Mouse (Mus musculus): ENCODE results near the gene Pou2f2. TPM values are rescaled to one million over a fixed set of nuclear protein-coding genes. Genes with fewer than 3 reads are reported as not detected.

Pou2f2 gene
- total and polyA plus RNA-seq, 2 experiments, result 0.37 to 1.2 TPM

DNA sequence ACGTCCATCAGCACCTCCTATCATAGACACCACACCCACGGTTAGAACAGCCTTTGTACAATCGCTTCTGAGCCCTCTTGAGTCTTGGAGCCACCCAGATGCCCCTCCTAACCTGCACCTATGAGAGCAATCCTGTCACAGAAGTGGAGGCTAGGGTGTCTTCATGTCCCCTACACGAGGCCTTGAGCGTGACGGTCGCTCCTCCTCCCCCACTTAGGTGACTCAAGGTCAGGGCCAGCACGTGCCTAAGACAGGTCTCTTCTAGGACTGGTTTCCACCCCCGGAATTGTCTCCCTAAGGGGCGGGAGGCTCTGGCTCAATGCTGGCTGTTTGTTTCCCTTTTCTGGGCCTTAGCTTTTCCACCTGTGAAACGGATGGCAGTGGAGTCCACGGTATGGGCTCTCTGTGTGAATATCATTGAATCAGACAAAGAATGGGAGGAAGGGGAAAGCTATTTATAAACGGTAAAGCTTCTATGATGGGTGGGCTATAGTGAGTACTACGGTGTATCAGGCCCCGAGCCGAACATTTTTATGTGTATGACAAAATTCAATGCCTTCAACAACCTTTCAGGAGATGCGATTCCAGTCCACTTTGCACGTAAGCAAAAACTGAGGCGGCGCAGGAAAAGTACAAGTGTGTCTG is 41.1 kb upstream of the Pou2f2 start, which contains the start of gene Dedd2:
Gene Dedd2, minus strand, starts transcription at position 159 of the 645 bp plus-strand sequence.
- Histone ChIP-seq H3K79me2 (ENCODE audit: control insufficient read depth, insufficient read depth, low read length) (peaks cover 21% of the 10 kb centered on the region; the same call in 1 of the 2 replicates), H3K9ac (ENCODE audit: low read depth, low read length) (peak within 1 kb of the TSS; percentile 84), H3K27ac (replicated peaks; ENCODE audit: insufficient read depth, low read depth, low read length) (peak within 1 kb of the TSS; percentile 81), H3K4me3 (ENCODE audit: insufficient read depth, low read depth, low read length) (peak within 1 kb of the TSS; percentile 92), H3K36me3 (ENCODE audit: control insufficient read depth, insufficient read depth, low read length) (no peaks in the 10 kb centered on the region; the same call in 1 of the 2 replicates), H3K4me1 (ENCODE audit: control insufficient read depth, insufficient read depth, low read length) (peaks cover 21% of the 10 kb centered on the region), H3K27me3 (ENCODE audit: control insufficient read depth, insufficient read depth, low read length) (no peaks in the 10 kb centered on the region)
- WGBS, result 3% methylated on average over 20 of the region's 20 CpGs
- peak; percentile 61 for DNase-seq (ENCODE audit: extremely low read depth, low read depth, low spot score)
- TF ChIP-seq CTCF (IDR thresholded peaks at IDR 0.05; ENCODE audit: low read depth, low read length) (no peak), POLR2A (IDR thresholded peaks at IDR 0.05; ENCODE audit: extremely low read depth, insufficient read depth, low read length) (no peak)

DNA sequence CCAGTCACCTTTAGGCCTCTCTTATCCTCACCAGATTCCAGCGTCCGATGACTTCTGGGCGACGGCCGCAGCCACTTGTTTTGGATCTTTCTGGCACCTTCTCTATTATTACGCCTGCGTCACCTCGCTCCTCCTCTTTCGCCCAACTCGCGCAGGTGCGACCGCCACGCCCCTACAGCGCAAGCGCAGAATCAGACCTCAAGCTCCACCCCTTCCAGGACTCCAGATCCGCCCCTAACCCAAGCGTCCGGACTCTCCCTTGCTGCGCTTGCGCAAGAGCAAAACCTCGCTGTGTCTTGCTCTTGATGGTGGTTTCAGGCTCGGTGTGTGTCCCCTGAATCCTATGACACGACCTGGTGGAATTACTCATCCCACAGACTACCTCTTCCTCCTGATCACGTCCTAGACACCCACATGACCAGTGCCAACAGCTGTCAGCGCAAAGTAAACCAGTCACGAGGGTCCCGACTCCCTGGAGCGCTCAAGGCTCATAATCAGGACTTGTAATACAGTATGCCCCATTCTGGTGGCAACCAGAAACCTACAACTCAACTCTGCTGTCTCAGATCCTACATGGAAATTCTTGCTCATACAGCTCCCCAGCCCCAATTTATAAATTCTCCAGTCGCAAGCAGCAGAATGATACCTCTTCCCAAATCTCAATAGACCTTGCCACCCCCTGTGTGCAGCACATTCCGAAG is 40.4 kb upstream of the Pou2f2 start:
- Histone ChIP-seq H3K27ac (replicated peaks; ENCODE audit: insufficient read depth, low read depth, low read length) (peak overlapping the region; percentile 81), H3K79me2 (ENCODE audit: control insufficient read depth, insufficient read depth, low read length) (peaks cover 24% of the 10 kb centered on the region; the same call in 1 of the 2 replicates), H3K36me3 (ENCODE audit: control insufficient read depth, insufficient read depth, low read length) (peaks cover 3% of the 10 kb centered on the region), H3K4me1 (ENCODE audit: control insufficient read depth, insufficient read depth, low read length) (peaks cover 21% of the 10 kb centered on the region), H3K27me3 (ENCODE audit: control insufficient read depth, insufficient read depth, low read length) (no peaks in the 10 kb centered on the region), H3K4me3 (ENCODE audit: insufficient read depth, low read depth, low read length) (peak overlapping the region; percentile 70), H3K9ac (ENCODE audit: low read depth, low read length) (peak overlapping the region; percentile 78)
- peak; percentile 93 for DNase-seq (ENCODE audit: extremely low read depth, low read depth, low spot score)
- 4% methylated on average over 31 of the region's 31 CpGs for WGBS
- TF ChIP-seq CTCF (IDR thresholded peaks at IDR 0.05; ENCODE audit: low read depth, low read length) (no peak), POLR2A (IDR thresholded peaks at IDR 0.05; ENCODE audit: extremely low read depth, insufficient read depth, low read length) (peak; percentile 89)

DNA sequence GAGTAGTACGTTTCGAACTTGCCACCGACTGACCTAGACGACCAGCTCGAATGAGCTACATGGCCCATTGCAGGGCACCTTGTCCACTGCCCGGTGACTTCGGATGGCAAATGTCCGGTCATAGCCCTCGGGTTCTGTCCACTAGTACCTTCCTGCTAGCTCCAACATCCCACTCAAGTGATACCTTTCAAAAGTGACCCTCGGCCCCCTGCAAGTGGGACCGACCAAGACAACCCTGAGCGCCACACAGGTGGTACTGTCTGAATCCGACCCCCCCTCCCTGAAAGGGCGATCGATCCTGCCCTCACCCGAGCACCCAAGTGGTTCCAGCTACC is 39.9 kb upstream of the Pou2f2 start:
- Histone ChIP-seq H3K9ac (ENCODE audit: low read depth, low read length) (peak overlapping the region; percentile 78), H3K79me2 (ENCODE audit: control insufficient read depth, insufficient read depth, low read length) (peaks cover 24% of the 10 kb centered on the region; the same call in 1 of the 2 replicates), H3K4me1 (ENCODE audit: control insufficient read depth, insufficient read depth, low read length) (peaks cover 21% of the 10 kb centered on the region), H3K27ac (replicated peaks; ENCODE audit: insufficient read depth, low read depth, low read length) (peak overlapping the region; percentile 79), H3K4me3 (ENCODE audit: insufficient read depth, low read depth, low read length) (peak overlapping the region; percentile 70), H3K27me3 (ENCODE audit: control insufficient read depth, insufficient read depth, low read length) (no peaks in the 10 kb centered on the region), H3K36me3 (ENCODE audit: control insufficient read depth, insufficient read depth, low read length) (peaks cover 3% of the 10 kb centered on the region)
- WGBS, result 2% methylated on average over 16 of the region's 16 CpGs
- no peak for TF ChIP-seq POLR2A (IDR thresholded peaks at IDR 0.05; ENCODE audit: extremely low read depth, insufficient read depth, low read length)
- no peak for TF ChIP-seq CTCF (IDR thresholded peaks at IDR 0.05; ENCODE audit: low read depth, low read length)
- no peak for DNase-seq (ENCODE audit: extremely low read depth, low read depth, low spot score)

DNA sequence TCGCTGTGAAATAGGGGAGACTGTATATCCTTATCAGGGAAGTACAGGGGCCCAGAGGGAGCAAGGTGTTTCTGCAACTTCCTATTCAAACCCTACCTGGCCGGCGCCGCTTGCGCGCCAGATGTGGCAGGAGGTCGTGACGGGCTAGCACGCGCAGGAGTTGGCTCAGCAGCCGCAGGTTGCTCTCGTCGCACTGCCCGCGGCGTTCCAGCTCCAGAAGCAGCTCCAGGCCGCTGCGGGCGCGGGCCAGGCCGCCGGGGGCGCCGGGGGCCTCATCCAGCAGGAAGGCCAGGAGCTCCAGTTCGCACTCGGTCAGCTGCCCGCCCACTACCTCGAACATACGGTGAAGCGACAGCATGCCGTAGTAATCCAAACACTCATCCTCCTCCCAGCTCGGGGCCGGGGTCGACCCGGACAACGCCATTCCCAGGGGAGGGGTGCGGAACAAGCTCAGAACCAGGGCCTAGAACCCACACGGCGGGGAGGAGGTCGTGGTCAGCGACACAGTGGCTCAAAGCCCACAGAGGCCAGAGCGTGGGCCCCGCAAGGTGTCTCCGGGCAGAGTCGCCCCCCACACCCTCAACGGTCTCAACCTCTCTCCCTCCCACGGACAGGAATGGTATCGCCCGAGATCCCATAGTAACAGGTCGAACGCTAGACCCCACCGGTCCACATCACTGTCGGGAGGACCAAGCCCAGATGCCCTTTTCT is 39.3 kb upstream of the Pou2f2 start:
- Histone ChIP-seq H3K27me3 (ENCODE audit: control insufficient read depth, insufficient read depth, low read length) (no peaks in the 10 kb centered on the region), H3K4me1 (ENCODE audit: control insufficient read depth, insufficient read depth, low read length) (peaks cover 21% of the 10 kb centered on the region), H3K79me2 (ENCODE audit: control insufficient read depth, insufficient read depth, low read length) (peaks cover 21% of the 10 kb centered on the region; the same call in 1 of the 2 replicates), H3K4me3 (ENCODE audit: insufficient read depth, low read depth, low read length) (peak overlapping the region; percentile 70), H3K36me3 (ENCODE audit: control insufficient read depth, insufficient read depth, low read length) (peaks cover 5% of the 10 kb centered on the region), H3K27ac (replicated peaks; ENCODE audit: insufficient read depth, low read depth, low read length) (peak overlapping the region; percentile 79), H3K9ac (ENCODE audit: low read depth, low read length) (peak overlapping the region; percentile 78)
- peak; percentile 34 for DNase-seq (ENCODE audit: extremely low read depth, low read depth, low spot score)
- TF ChIP-seq POLR2A (IDR thresholded peaks at IDR 0.05; ENCODE audit: extremely low read depth, insufficient read depth, low read length) (no peak), CTCF (IDR thresholded peaks at IDR 0.05; ENCODE audit: low read depth, low read length) (no peak)
- WGBS, result 1% methylated on average over 53 of the region's 53 CpGs

DNA sequence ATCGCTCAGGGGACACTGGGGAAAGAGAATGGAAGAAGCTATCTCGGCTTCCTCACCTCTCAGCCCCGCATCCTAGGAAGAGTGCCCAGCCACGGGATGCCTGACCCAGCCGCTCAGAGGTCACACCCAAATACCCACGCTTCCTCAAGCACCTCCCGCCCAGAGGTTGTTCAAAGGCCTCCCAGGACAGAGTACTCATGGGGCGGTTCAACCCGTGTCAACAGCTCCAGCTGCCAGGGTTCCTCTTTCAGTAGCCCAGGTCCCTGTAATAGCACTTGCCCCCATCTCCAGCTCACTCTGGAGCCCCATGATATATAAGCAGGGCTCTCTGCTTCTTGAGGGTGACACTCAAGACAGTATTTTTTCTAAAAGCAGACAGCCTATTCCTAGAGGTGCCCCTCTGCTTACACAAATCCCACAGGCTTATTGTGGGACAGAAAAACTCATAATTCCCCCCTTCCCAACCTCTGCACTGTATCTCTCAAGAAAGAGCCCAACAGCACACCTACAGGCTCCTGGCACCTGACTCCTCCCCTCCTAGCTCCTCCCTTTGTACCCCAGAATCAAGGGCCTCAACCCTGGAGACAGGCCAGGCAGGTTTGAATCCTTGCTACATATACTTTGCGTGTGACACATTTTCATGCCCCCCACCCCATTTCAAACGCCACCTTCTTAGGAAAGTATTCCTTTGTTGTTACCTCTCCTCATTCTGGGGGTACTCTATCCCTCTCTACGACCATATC is 38.3 kb upstream of the Pou2f2 start:
- peaks cover 21% of the 10 kb centered on the region for H3K4me1 ChIP-seq (ENCODE audit: control insufficient read depth, insufficient read depth, low read length)
- 0 out of 2 replicates have a peak overlapping the region, but pooled peaks have one; percentile 16 for H3K9ac ChIP-seq (ENCODE audit: low read depth, low read length)
- no peak for TF ChIP-seq POLR2A (IDR thresholded peaks at IDR 0.05; ENCODE audit: extremely low read depth, insufficient read depth, low read length)
- no peak for TF ChIP-seq CTCF (IDR thresholded peaks at IDR 0.05; ENCODE audit: low read depth, low read length)
- WGBS, result 32% methylated on average over 12 of the region's 12 CpGs
- DNase-seq (ENCODE audit: extremely low read depth, low read depth, low spot score), result peak; percentile 82
- H3K4me3 ChIP-seq (ENCODE audit: insufficient read depth, low read depth, low read length), result no peak overlapping the region
- H3K27ac ChIP-seq (replicated peaks; ENCODE audit: insufficient read depth, low read depth, low read length), result peak overlapping the region; percentile 56
- peaks cover 8% of the 10 kb centered on the region for H3K36me3 ChIP-seq (ENCODE audit: control insufficient read depth, insufficient read depth, low read length)
- peaks cover 18% of the 10 kb centered on the region; the same call in 1 of the 2 replicates for H3K79me2 ChIP-seq (ENCODE audit: control insufficient read depth, insufficient read depth, low read length)
- H3K27me3 ChIP-seq (ENCODE audit: control insufficient read depth, insufficient read depth, low read length), result no peaks in the 10 kb centered on the region

Data from liver, adult 2 months (tissue).